Mouse (Mus musculus) testis, adult 2 months (tissue): ENCODE measurements at regions not wholly inside any gene's neighbourhood (a gene's known extent, or its start where the extent isn't known, plus 50 kb on each side); places are given as distances from the start of the nearest gene placed in this dataset.

Experiments used
- CTCF ChIP-seq: fragments of 200-500 bp; IDR thresholded peaks from 2 replicates; pipeline ENCODE4 v1.5.1; 2012; ENCODE audit warnings: low read depth, mild to moderate bottlenecking, inconsistent platforms, low read length, moderate library complexity; ENCODE audit not compliant: control insufficient read depth, insufficient read depth, insufficient replicate concordance
- POLR2A ChIP-seq: fragments of 200-500 bp; IDR thresholded peaks from 2 replicates; pipeline ENCODE4 v1.6.1; 2012; ENCODE audit warnings: low read depth, mild to moderate bottlenecking, inconsistent platforms, low read length, moderate library complexity; ENCODE audit not compliant: control insufficient read depth

GRCm38 (mm10) chr10:96293622-96294021 is 157.2 kb downstream of the Gm5426 start:
- no peak for TF ChIP-seq CTCF
- TF ChIP-seq POLR2A: no peak
